Mouse (Mus musculus) CH12.LX (cell line): ENCODE measurements around the gene Nek6. TPM values are rescaled to one million over a fixed set of nuclear protein-coding genes. Genes with fewer than 3 reads are reported as not detected.
A peak's percentile ranks its signal among the peaks of the same experiment; 100 is the strongest.

Source experiments
- DNase-seq: peaks from one replicate; pipeline ENCODE4 v3.0.0-alpha.2; 2013; ENCODE audit errors: extremely low read depth
- H3K27ac ChIP-seq: 2 replicates; pipeline ENCODE4 v1.5.1; 2012; ENCODE audit warnings: low read depth, mild to moderate bottlenecking, control low read depth, moderate library complexity; ENCODE audit not compliant: insufficient read depth
- H3K27me3 ChIP-seq: replicated peaks from 2 replicates; pipeline ENCODE3; 2012; ENCODE audit warnings: inconsistent platforms
- H3K36me3 ChIP-seq, 2 experiments: replicated peaks in 1 of 2; 2 replicates each; pipeline versions ENCODE3 to v1.6.1; 2012; ENCODE audit warnings: inconsistent platforms in 1 of 2, low read length in 1 of 2, mild to moderate bottlenecking in 1 of 2, mixed read lengths in 1 of 2, moderate library complexity in 1 of 2; ENCODE audit not compliant: control insufficient read depth in 1 of 2, insufficient read depth in 1 of 2
- H3K4me1 ChIP-seq, 2 experiments: 2 replicates each; pipeline ENCODE4 v1.6.1; 2012; ENCODE audit warnings: inconsistent platforms in 1 of 2, moderate library complexity in 1 of 2; ENCODE audit not compliant: insufficient read depth in 2 of 2, control insufficient read depth in 1 of 2
- H3K4me2 ChIP-seq: 2 replicates; pipeline ENCODE4 v1.6.1; 2012; ENCODE audit warnings: low read depth, mild to moderate bottlenecking, control low read depth; ENCODE audit not compliant: poor library complexity, insufficient read depth, severe bottlenecking
- H3K4me3 ChIP-seq, 3 experiments: fragments of 150-350 bp in 1 of 3; sonication (generic) in 1 of 3; replicated peaks in 1 of 3; 2 replicates each; pipeline versions ENCODE3 to v1.5.1; 2011 to 2012; ENCODE audit warnings: low read depth in 2 of 3, low read length in 2 of 3, mild to moderate bottlenecking in 2 of 3, moderate library complexity in 2 of 3, control low read depth in 1 of 3, improper control_type of control experiment in 1 of 3, inconsistent platforms in 1 of 3, mixed read lengths in 1 of 3; ENCODE audit not compliant: poor library complexity in 1 of 3
- H3K79me2 ChIP-seq: replicated peaks from 2 replicates; pipeline ENCODE4 v1.6.1; 2012; ENCODE audit warnings: mild to moderate bottlenecking, moderate library complexity; ENCODE audit not compliant: control insufficient read depth, poor library complexity, insufficient read depth, severe bottlenecking; ENCODE audit errors: extremely low read depth
- H3K9ac ChIP-seq: 2 replicates; pipeline ENCODE4 v1.6.1; 2012; ENCODE audit warnings: low read depth, mild to moderate bottlenecking, control low read depth, moderate library complexity; ENCODE audit not compliant: insufficient read depth
- H3K9me3 ChIP-seq: replicated peaks from 2 replicates; pipeline ENCODE3; 2012; ENCODE audit warnings: low read length, inconsistent platforms, mixed read lengths
- BHLHE40 ChIP-seq: IDR thresholded peaks from 2 replicates; pipeline ENCODE4 v1.6.1; 2011; ENCODE audit warnings: mild to moderate bottlenecking, low read depth, low read length, improper control_type of control experiment
- CHD1 ChIP-seq: IDR thresholded peaks from 2 replicates; pipeline ENCODE4 v1.6.1; 2012; ENCODE audit warnings: low read depth, low read length, improper control_type of control experiment, inconsistent platforms
- CHD2 ChIP-seq: IDR thresholded peaks from 2 replicates; pipeline ENCODE4 v1.6.1; 2011; ENCODE audit warnings: low read length, improper control_type of control experiment
- E2F4 ChIP-seq: IDR thresholded peaks from 2 replicates; pipeline ENCODE4 v1.6.1; 2011; ENCODE audit warnings: low read depth, low read length, improper control_type of control experiment; ENCODE audit not compliant: insufficient replicate concordance
- ELF1 ChIP-seq: IDR thresholded peaks from 2 replicates; pipeline ENCODE4 v1.6.1; 2014; ENCODE audit warnings: low read depth, mild to moderate bottlenecking, inconsistent platforms, low read length, improper control_type of control experiment
- ETS1 ChIP-seq: conservative IDR thresholded peaks from 2 replicates; pipeline ENCODE4 v1.6.1; 2012; ENCODE audit warnings: low read depth, mild to moderate bottlenecking, inconsistent platforms, low read length, improper control_type of control experiment, moderate library complexity
- GABPA ChIP-seq: IDR thresholded peaks from 2 replicates; pipeline ENCODE4 v1.6.1; 2012; ENCODE audit warnings: low read depth, low read length, improper control_type of control experiment, inconsistent platforms; ENCODE audit not compliant: insufficient replicate concordance
- IRF4 ChIP-seq: IDR thresholded peaks from 2 replicates; pipeline ENCODE4 v1.6.1; 2014; ENCODE audit warnings: low read depth, mild to moderate bottlenecking, inconsistent platforms, low read length, improper control_type of control experiment
- JUND ChIP-seq: conservative IDR thresholded peaks from 2 replicates; pipeline ENCODE4 v1.6.1; 2011; ENCODE audit warnings: low read depth, low read length, improper control_type of control experiment
- MAFK ChIP-seq: IDR thresholded peaks from 2 replicates; pipeline ENCODE4 v1.6.1; 2011; ENCODE audit warnings: low read length, improper control_type of control experiment; ENCODE audit not compliant: insufficient replicate concordance
- MAZ ChIP-seq: IDR thresholded peaks from 2 replicates; pipeline ENCODE4 v1.6.1; 2012; ENCODE audit warnings: low read depth, mild to moderate bottlenecking, inconsistent platforms, low read length, improper control_type of control experiment, moderate library complexity
- MEF2A ChIP-seq: IDR thresholded peaks from 2 replicates; pipeline ENCODE4 v1.6.1; 2014; ENCODE audit warnings: low read depth, mild to moderate bottlenecking, inconsistent platforms, low read length, improper control_type of control experiment, borderline replicate concordance
- MXI1 ChIP-seq: IDR thresholded peaks from 2 replicates; pipeline ENCODE4 v1.6.1; 2011; ENCODE audit warnings: mild to moderate bottlenecking, low read depth, low read length, improper control_type of control experiment
- MYC ChIP-seq: IDR thresholded peaks from 2 replicates; pipeline ENCODE4 v1.6.1; 2011; ENCODE audit warnings: low read depth, mild to moderate bottlenecking, improper control_type of control experiment, low read length
- NELFE ChIP-seq: IDR thresholded peaks from 2 replicates; pipeline ENCODE4 v1.6.1; 2011; ENCODE audit warnings: low read depth, low read length, improper control_type of control experiment
- NRF1 ChIP-seq: IDR thresholded peaks from 2 replicates; pipeline ENCODE4 v1.6.1; 2014; ENCODE audit warnings: low read depth, mild to moderate bottlenecking, inconsistent platforms, low read length, improper control_type of control experiment, moderate library complexity
- POLR2A ChIP-seq: IDR thresholded peaks from 2 replicates; pipeline ENCODE4 v1.6.1; 2011; ENCODE audit warnings: low read depth, mild to moderate bottlenecking, improper control_type of control experiment, low read length
- SIN3A ChIP-seq: IDR thresholded peaks from 2 replicates; pipeline ENCODE4 v1.6.1; 2012; ENCODE audit warnings: low read length, improper control_type of control experiment, inconsistent platforms
- UBTF ChIP-seq: IDR thresholded peaks from 2 replicates; pipeline ENCODE4 v1.6.1; 2012; ENCODE audit warnings: low read depth, mild to moderate bottlenecking, inconsistent platforms, low read length, improper control_type of control experiment, moderate library complexity
- ZC3H11A ChIP-seq: IDR thresholded peaks from 2 replicates; pipeline ENCODE4 v1.6.1; 2012; ENCODE audit warnings: low read depth, mild to moderate bottlenecking, inconsistent platforms, low read length, improper control_type of control experiment
- ZKSCAN1 ChIP-seq: IDR thresholded peaks from 2 replicates; pipeline ENCODE4 v1.6.1; 2012; ENCODE audit warnings: low read depth, inconsistent platforms, low read length, improper control_type of control experiment, borderline replicate concordance
- ZMIZ1 ChIP-seq: IDR thresholded peaks from 2 replicates; pipeline ENCODE4 v1.6.1; 2012; ENCODE audit warnings: low read depth, mild to moderate bottlenecking, inconsistent platforms, low read length, improper control_type of control experiment
- dilution Hi-C: fragments of 300-500 bp; cut with MboI; formaldehyde crosslinking; loops from 2 replicates; pipeline ENCODE4 v1.14.3; 2020; ENCODE audit warnings: low sequenced_read_pairs; ENCODE audit not compliant: extremely low pct_unique_long_range_greater_than_20kb, extremely low pct_ligation_motif_present
- in situ Hi-C: fragments of 300-500 bp; cut with MboI; formaldehyde crosslinking; loops from 3 replicates; pipeline ENCODE4 v1.14.3; 2019; ENCODE audit warnings: low sequenced_read_pairs, low pct_ligation_motif_present, low pct_unique_long_range_greater_than_20kb, mixed read lengths
- polyA plus RNA-seq: library from polyadenylated mRNA; unstranded; fragments of >175 nt; gene quantifications from 2 replicates; pipeline ENCODE4 v1.2.1, GENCODE M21; 2012; ENCODE audit warnings: low read depth; ENCODE audit not compliant: insufficient read length
- total RNA-seq, 2 experiments: library from RNA; depleted of rRNA; stranded (reverse); fragments of 300-350 nt in 1 of 2; fragments of >200 nt in 1 of 2; gene quantifications; 2 replicates each; pipeline ENCODE4 v1.2.3; 2012 to 2014

Gene Nek6
- total and polyA plus RNA-seq, 3 experiments: 31.0 to 39.9 (median 36.7) TPM

DNA sequence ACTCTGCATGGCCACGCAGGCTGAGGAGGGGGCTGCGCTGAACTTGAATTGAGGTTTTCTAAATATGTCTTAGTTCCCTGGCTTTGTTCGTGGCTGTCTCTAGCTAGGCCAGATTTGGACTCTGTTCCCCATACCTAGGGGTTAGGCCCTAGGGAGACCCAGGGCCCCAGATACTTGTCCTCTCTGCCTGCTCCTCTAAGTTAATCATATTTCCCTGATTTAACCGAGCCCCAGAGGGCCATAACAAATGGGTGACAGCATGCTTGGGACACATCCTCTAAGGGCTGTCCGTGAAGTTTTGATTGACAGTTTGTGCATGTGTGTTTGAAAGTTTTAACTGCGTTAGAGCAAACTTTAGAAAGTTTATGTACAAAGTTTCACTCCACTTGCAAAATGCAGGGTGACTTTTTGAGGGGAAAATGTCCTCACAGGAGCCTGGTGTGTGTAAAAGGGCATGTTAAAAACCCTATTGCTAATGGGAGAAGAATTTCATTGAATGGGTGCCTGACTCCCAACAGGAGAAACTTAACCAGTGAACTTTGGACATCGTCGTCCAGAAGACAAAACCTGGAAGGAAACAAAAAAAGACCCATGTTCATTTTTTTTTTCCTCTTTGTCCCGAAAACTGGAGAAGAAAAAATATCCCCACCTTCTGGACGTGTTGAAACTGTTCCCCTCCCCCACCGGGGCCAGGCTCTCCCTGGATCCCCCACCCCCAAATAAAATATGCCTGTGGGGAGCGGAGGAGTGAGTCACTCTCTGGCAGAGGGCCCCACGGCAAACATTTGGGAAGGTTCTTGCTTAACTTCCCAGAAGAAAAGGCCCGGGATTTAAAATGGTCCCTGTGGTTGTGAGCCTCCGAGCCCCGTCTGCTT is 1.1 kb downstream of the Nek6 start:
- Histone ChIP-seq H3K9me3 (no peaks in the 10 kb centered on the region), H3K27me3 (no peaks in the 10 kb centered on the region), H3K79me2 (peaks cover 30% of the 10 kb centered on the region), H3K9ac (peak overlapping the region; percentile 89), H3K4me2 (peak overlapping the region; percentile 88), H3K4me1 (peaks cover 28 to 78% of the 10 kb centered on the region in 2 experiments), H3K4me3 (peak overlapping the region; percentile 91 to 99 (median 95)), H3K36me3 (peaks cover 0 to 23% of the 10 kb centered on the region in 2 experiments), H3K27ac (peak overlapping the region; percentile 70)
- dilution Hi-C loops: no loop called here
- in situ Hi-C loops: no loop called here
- TF ChIP-seq CHD2: peak; percentile 50; the same call in 1 of the 2 replicates
- no peak for TF ChIP-seq ETS1
- TF ChIP-seq SIN3A: peak; percentile 9; the same call in 1 of the 2 replicates
- TF ChIP-seq BHLHE40: no peak
- no peak for TF ChIP-seq IRF4
- no peak for TF ChIP-seq MAZ
- no peak for TF ChIP-seq ZC3H11A
- peak; percentile 36 for DNase-seq

DNA sequence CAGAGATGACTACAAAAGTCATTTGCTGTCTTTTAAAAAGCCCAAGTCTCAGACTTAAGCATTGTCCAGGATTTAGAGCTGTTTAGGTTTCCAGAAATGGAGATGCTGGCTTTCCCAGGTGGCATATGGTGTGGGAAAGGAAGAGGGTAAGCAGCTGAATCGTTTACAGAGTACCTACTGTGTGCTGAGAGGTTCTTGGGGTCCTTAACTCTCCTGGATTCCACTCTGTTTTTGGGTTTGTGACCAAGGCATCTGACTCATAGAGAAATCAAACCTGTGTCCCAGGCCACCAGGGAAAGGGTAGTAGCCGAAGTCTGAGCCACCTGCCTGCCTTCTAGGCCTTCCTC is 1.7 kb downstream of the Nek6 start:
- DNase-seq: no peak
- peak overlapping the region; percentile 53; the same call in 1 of the 2 replicates for H3K27ac ChIP-seq
- dilution Hi-C loops: no loop called here
- peaks cover 21 to 72% of the 10 kb centered on the region in 2 experiments for H3K4me1 ChIP-seq
- no peak for TF ChIP-seq ZMIZ1
- TF ChIP-seq ZKSCAN1: peak; percentile 77
- TF ChIP-seq, all 38 proteins: peak for 1
- Histone ChIP-seq H3K36me3 (peaks cover 3 to 27% of the 10 kb centered on the region in 2 experiments), H3K79me2 (peaks cover 30% of the 10 kb centered on the region), H3K4me2 (peak overlapping the region; percentile 88), H3K27me3 (no peaks in the 10 kb centered on the region), H3K9ac (peak overlapping the region; percentile 89; the same call in 1 of the 2 replicates), H3K9me3 (no peaks in the 10 kb centered on the region), H3K4me3 (peak overlapping the region; percentile 11 to 95 (median 91))
- in situ Hi-C loops: no loop called here

DNA sequence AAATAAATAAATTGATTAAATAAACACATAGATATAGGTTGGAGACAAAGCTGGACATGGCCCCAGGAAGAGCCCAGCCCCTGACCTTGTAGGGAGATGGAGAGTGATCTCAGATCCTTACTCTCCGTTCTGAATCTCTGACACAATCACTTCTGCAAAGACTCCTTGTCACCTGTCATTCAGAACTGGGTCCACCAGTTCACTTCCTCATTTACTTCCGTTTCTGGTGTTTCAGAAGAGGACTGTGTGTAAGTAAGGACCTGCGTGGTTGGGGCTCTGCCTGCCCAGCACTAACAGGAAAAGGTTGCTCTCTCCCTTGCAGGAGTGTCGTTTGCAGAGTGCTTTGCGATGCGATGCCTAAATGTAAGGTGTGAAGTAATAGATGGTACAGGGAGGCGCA is 3.0 kb downstream of the Nek6 start:
- peak; percentile 90 for DNase-seq
- in situ Hi-C loops (no loop called here), dilution Hi-C loops (no loop called here)
- Histone ChIP-seq H3K79me2 (peaks cover 37% of the 10 kb centered on the region), H3K27me3 (no peaks in the 10 kb centered on the region), H3K36me3 (peaks cover 3 to 37% of the 10 kb centered on the region in 2 experiments), H3K9me3 (no peaks in the 10 kb centered on the region), H3K27ac (peak overlapping the region; percentile 22; the same call in 1 of the 2 replicates), H3K4me1 (peaks cover 13 to 59% of the 10 kb centered on the region in 2 experiments), H3K4me3 (no peak overlapping the region), H3K9ac (no peak overlapping the region), H3K4me2 (peak overlapping the region; percentile 35; the same call in 1 of the 2 replicates)
- 0 out of 2 replicates have a peak, but pooled peaks have one; percentile 27 for TF ChIP-seq NRF1
- TF ChIP-seq POLR2A: no peak
- no peak for TF ChIP-seq NELFE
- TF ChIP-seq MAZ: no peak
- peak; percentile 70 for TF ChIP-seq MYC
- peak; percentile 55 for TF ChIP-seq JUND
- peak; percentile 86 for TF ChIP-seq ETS1
- TF ChIP-seq ELF1: peak; percentile 82
- no peak for TF ChIP-seq ZC3H11A
- no peak for TF ChIP-seq E2F4
- TF ChIP-seq CHD2: 0 out of 2 replicates have a peak, but pooled peaks have one; percentile 50
- TF ChIP-seq MAFK: no peak
- TF ChIP-seq UBTF: no peak
- no peak for TF ChIP-seq CHD1
- TF ChIP-seq GABPA: no peak
- peak; percentile 91 for TF ChIP-seq SIN3A
- TF ChIP-seq ZMIZ1: no peak
- peak; percentile 71 for TF ChIP-seq MXI1
- TF ChIP-seq MEF2A: peak; percentile 54; the same call in 1 of the 2 replicates
